Mouse (Mus musculus) liver, embryonic 13.5 days (tissue): ENCODE results near the gene Scn8a. TPM values are rescaled to one million over a fixed set of nuclear protein-coding genes. Genes with fewer than 3 reads are reported as not detected.

Experiments
- ATAC-seq: fragments of 200-750 bp; cut with Nextera tagmentation; 2 replicates; pipeline ENCODE4 v1.8.0; 2017; ENCODE audit warnings: low read depth, mild to moderate bottlenecking, moderate number of reproducible peaks, moderate library complexity
- DNase-seq: peaks from one replicate; pipeline ENCODE4 v3.0.0; 2022
- H3K27ac ChIP-seq: fragments of 300-500 bp; sonication (generic); 2 replicates; pipeline ENCODE4 v1.5.1; 2015; ENCODE audit warnings: moderate library complexity, mild to moderate bottlenecking, inconsistent platforms
- H3K27me3 ChIP-seq: fragments of 300-500 bp; sonication (generic); 2 replicates; pipeline ENCODE4 v1.6.1; 2015; ENCODE audit warnings: mild to moderate bottlenecking, inconsistent platforms
- H3K36me3 ChIP-seq: fragments of 300-500 bp; sonication (generic); 2 replicates; pipeline ENCODE4 v1.6.1; 2015; ENCODE audit warnings: mild to moderate bottlenecking, inconsistent platforms
- H3K4me1 ChIP-seq: fragments of 300-500 bp; sonication (generic); replicated peaks from 2 replicates; pipeline ENCODE4 v1.6.1; 2015; ENCODE audit warnings: inconsistent platforms
- H3K4me2 ChIP-seq: fragments of 300-500 bp; sonication (generic); 2 replicates; pipeline ENCODE4 v1.6.1; 2015; ENCODE audit warnings: inconsistent platforms, mild to moderate bottlenecking, moderate library complexity
- H3K4me3 ChIP-seq: fragments of 300-500 bp; sonication (generic); replicated peaks from 2 replicates; pipeline ENCODE4 v1.5.1; 2015; ENCODE audit warnings: mild to moderate bottlenecking, inconsistent platforms
- H3K9ac ChIP-seq: fragments of 300-500 bp; sonication (generic); 2 replicates; pipeline ENCODE4 v1.6.1; 2015; ENCODE audit warnings: mild to moderate bottlenecking, inconsistent platforms
- H3K9me3 ChIP-seq: fragments of 300-500 bp; sonication (generic); replicated peaks from 2 replicates; pipeline ENCODE4 v1.6.1; 2016; ENCODE audit warnings: inconsistent platforms
- WGBS: fragments of 180-500 bp; shearing (Covaris S2); methylation state at CpG from one replicate; pipeline ENCODE4 v1.1.7; 2015; ENCODE audit not compliant: insufficient replicate concordance; 5-methylcytosine and 5-hydroxymethylcytosine counted together
- polyA plus RNA-seq: library from polyadenylated mRNA; unstranded; fragments of >200 nt; fragmentation: Nextera tagmentation; extraction: Ambion mirVana; gene quantifications from 2 replicates; pipeline ENCODE4 v1.2.1, GENCODE M21; 2015

The Scn8a gene
- polyA plus RNA-seq, 1 experiment from 2014 or later = 0.10 TPM

DNA sequence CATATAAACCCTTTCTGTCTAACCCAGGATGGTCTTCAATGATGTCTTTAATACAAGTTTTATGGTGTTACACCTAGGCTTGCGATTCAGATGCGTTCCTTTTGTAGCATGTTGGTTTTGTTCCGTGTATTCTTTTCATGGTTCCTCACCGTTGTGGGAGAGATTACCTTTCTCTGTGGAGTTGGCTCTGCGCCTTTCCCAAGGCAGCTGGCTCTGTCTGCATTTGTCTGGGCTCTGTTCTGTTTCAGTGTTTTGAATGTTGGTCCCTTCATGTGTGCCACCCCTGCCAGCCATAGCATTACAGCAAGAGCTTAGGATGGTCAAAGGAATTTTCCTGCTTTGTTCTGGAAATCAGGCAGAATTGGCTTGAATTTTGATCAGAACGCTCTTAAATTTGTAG lies 14.8 kb downstream of the Scn8a start:
- ATAC-seq (no peak), DNase-seq (no peak)
- H3K36me3 ChIP-seq = no peaks in the 10 kb centered on the region
- no peaks in the 10 kb centered on the region for H3K9me3 ChIP-seq
- H3K4me3 ChIP-seq = no peak overlapping the region
- H3K4me2 ChIP-seq = no peak overlapping the region
- H3K27ac ChIP-seq = no peak overlapping the region
- peaks cover 8% of the 10 kb centered on the region; the same call in 1 of the 2 replicates for H3K27me3 ChIP-seq
- 71% methylated on average over 6 of the region's 6 CpGs for WGBS
- no peaks in the 10 kb centered on the region for H3K4me1 ChIP-seq
- H3K9ac ChIP-seq = no peak overlapping the region

DNA sequence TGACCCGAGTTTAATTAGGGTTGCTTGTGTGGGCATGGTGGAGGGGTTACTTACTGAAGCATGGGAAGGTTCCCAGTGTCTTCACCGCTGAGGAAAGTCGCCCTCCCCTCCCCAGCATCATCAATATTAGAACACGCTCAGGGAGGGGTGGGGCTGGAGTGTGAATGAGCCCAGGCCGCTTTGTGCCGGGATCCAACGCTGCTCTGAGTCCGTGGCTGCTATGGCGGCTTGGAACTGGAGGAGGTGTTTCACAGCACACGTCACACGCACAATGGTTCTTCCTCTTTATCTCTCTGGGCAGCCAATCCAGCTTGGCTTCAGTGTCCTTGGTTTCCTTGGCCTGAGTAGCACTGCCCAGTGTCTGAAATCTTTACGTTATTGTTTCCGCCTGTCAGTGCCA lies 22.3 kb downstream of the Scn8a start:
- 42% methylated on average over 13 of the region's 13 CpGs for WGBS
- DNase-seq (no peak), ATAC-seq (no peak)
- Histone ChIP-seq H3K4me1 (no peaks in the 10 kb centered on the region), H3K36me3 (no peaks in the 10 kb centered on the region), H3K4me3 (no peak overlapping the region), H3K27me3 (peaks cover 2% of the 10 kb centered on the region; the same call in 1 of the 2 replicates), H3K9me3 (no peaks in the 10 kb centered on the region), H3K4me2 (no peak overlapping the region), H3K9ac (no peak overlapping the region), H3K27ac (no peak overlapping the region)

- Histone ChIP-seq H3K27me3 (peaks cover 2% of the 10 kb centered on the region; the same call in 1 of the 2 replicates), H3K27ac (no peak overlapping the region)
- ATAC-seq = no peak
Measured at GRCm38 (mm10) chr15:100896502-100896901, 26.8 kb downstream of the Scn8a start.

DNA sequence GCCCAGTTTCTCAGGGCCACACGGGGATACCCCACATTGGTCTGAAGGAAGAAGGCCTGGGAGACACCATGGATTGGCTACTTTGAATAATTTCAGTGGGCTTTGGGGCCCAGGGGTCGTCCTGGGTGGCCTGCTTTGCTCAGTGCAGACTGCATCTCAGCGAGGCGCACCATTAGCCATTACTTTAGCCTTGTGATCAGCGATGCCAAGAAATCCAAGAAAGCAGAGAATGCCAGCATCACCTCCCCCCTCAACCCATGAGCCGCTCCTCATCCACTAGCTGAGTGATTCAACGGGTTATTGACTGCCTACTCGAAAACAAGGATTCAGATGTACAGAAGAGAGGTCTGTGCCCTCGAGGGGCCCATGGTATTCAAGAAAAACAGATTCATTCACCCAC lies 34.2 kb downstream of the Scn8a start:
- 66% methylated on average over 9 of the region's 9 CpGs for WGBS
- Histone ChIP-seq H3K4me2 (no peak overlapping the region), H3K27ac (no peak overlapping the region), H3K4me3 (no peak overlapping the region), H3K9ac (no peak overlapping the region), H3K4me1 (no peaks in the 10 kb centered on the region), H3K9me3 (no peaks in the 10 kb centered on the region), H3K36me3 (no peaks in the 10 kb centered on the region), H3K27me3 (0 out of 2 replicates have a peak, but pooled peaks cover 7% of the 10 kb centered on the region)
- DNase-seq (no peak), ATAC-seq (no peak)

More at GRCm38 (mm10) chr15:100896502-100896901, 26.8 kb downstream of the Scn8a start:
- H3K4me2 ChIP-seq = no peak overlapping the region
- H3K4me1 ChIP-seq = no peaks in the 10 kb centered on the region
- H3K36me3 ChIP-seq = no peaks in the 10 kb centered on the region
- H3K4me3 ChIP-seq = no peak overlapping the region
- H3K9me3 ChIP-seq = no peaks in the 10 kb centered on the region
- DNase-seq = no peak
- H3K9ac ChIP-seq = no peak overlapping the region
- 89% methylated on average over 23 of the region's 23 CpGs for WGBS

GRCm38 (mm10) chr15:100905006-100905405 lies 35.3 kb downstream of the Scn8a start:
- 2% methylated on average over 2 of the region's 2 CpGs for WGBS
- no peak overlapping the region for H3K27ac ChIP-seq
- ATAC-seq (no peak), DNase-seq (no peak)
- no peaks in the 10 kb centered on the region for H3K9me3 ChIP-seq
- H3K4me1 ChIP-seq = no peaks in the 10 kb centered on the region
- no peak overlapping the region for H3K9ac ChIP-seq
- 0 out of 2 replicates have a peak, but pooled peaks cover 7% of the 10 kb centered on the region for H3K27me3 ChIP-seq
- H3K36me3 ChIP-seq = no peaks in the 10 kb centered on the region
- no peak overlapping the region for H3K4me3 ChIP-seq
- H3K4me2 ChIP-seq = no peak overlapping the region

DNA sequence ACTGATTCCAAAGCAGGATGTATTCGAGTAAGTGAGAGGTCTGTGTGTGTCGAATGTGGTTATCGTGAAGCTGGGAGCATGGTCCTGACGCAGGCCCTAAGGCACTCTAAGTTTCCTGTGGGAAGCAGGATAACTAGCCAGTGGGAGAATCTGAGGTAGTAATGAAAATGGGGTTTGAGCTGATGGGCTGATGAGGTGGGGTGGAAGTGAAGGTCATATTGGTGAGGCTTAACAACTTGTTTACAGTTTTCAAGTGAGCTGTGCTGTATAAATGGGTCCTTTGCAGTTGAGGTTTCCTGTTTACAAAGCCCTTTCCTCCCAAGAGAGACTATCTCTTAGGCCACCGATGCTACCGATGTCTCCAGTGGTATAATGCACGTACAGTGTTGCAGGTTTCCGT lies 36.1 kb downstream of the Scn8a start:
- DNase-seq (no peak), ATAC-seq (no peak)
- Histone ChIP-seq H3K4me2 (no peak overlapping the region), H3K27ac (no peak overlapping the region), H3K4me1 (no peaks in the 10 kb centered on the region), H3K9ac (no peak overlapping the region), H3K27me3 (0 out of 2 replicates have a peak, but pooled peaks cover 7% of the 10 kb centered on the region), H3K4me3 (no peak overlapping the region), H3K36me3 (no peaks in the 10 kb centered on the region), H3K9me3 (no peaks in the 10 kb centered on the region)
- WGBS = 18% methylated on average over 8 of the region's 8 CpGs

- WGBS = 41% methylated on average over 3 of the region's 3 CpGs
- Histone ChIP-seq H3K27me3 (0 out of 2 replicates have a peak, but pooled peaks cover 7% of the 10 kb centered on the region), H3K4me1 (no peaks in the 10 kb centered on the region), H3K4me3 (no peak overlapping the region), H3K36me3 (no peaks in the 10 kb centered on the region), H3K27ac (no peak overlapping the region), H3K9me3 (no peaks in the 10 kb centered on the region), H3K9ac (no peak overlapping the region), H3K4me2 (no peak overlapping the region)
- DNase-seq (no peak), ATAC-seq (no peak)
Measured at GRCm38 (mm10) chr15:100908817-100909216, 39.2 kb downstream of the Scn8a start.

DNA sequence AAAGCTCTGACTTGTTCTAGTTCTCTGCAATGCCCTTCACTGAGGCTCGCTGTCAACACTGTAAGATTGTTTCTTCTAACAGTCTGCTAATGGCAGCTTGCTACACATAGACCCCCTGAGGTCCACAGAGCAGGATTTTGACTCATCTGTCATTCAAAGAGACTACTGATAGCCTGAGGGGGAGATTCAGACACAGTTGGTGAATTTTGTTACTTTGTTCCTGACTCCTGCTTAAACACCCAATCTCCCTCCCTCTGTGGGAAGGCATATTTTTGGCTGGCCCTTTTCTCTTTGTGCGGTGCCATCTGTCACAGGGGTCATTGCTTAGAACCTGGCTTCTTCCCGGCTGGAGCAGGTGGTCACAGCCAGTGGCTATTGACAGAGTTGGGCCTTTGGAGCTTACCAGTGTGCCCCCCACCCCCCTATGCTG lies 40.1 kb downstream of the Scn8a start:
- WGBS = 36% methylated on average over 3 of the region's 3 CpGs
- ATAC-seq = no peak
- Histone ChIP-seq H3K4me2 (no peak overlapping the region), H3K27me3 (0 out of 2 replicates have a peak, but pooled peaks cover 7% of the 10 kb centered on the region), H3K27ac (no peak overlapping the region), H3K4me3 (no peak overlapping the region), H3K9me3 (no peaks in the 10 kb centered on the region), H3K4me1 (peaks cover 2% of the 10 kb centered on the region; the same call in 1 of the 2 replicates), H3K9ac (no peak overlapping the region), H3K36me3 (no peaks in the 10 kb centered on the region)
- no peak for DNase-seq

DNA sequence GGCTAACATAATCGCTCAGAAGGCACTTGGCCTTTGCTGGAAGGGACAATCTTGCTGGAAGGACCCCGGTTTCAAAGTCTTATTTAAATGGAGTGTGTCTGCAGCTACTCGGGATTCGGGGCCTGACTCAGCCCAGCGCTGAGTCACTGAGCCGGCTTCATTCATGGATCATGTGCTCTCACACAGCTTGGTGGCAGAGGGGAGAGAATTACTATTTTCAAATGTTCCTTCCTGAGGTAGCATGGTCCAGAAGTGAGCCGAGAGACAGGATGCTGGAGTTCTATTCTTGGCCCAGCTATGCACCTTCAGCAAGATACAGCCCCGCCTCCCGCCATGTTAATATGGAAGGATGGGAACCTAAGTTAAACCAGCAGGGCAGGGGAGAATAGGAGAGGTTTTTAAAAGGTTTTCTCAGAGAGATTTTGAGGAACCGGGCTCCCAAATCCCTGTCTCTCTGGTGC lies 40.8 kb downstream of the Scn8a start:
- no peak overlapping the region for H3K9ac ChIP-seq
- H3K36me3 ChIP-seq = no peaks in the 10 kb centered on the region
- WGBS = 54% methylated on average over 10 of the region's 10 CpGs
- H3K27me3 ChIP-seq = 0 out of 2 replicates have a peak, but pooled peaks cover 7% of the 10 kb centered on the region
- no peaks in the 10 kb centered on the region for H3K9me3 ChIP-seq
- no peak overlapping the region for H3K4me2 ChIP-seq
- no peak overlapping the region for H3K27ac ChIP-seq
- no peak for ATAC-seq
- DNase-seq = no peak
- H3K4me1 ChIP-seq = peaks cover 2% of the 10 kb centered on the region; the same call in 1 of the 2 replicates
- H3K4me3 ChIP-seq = no peak overlapping the region

- Histone ChIP-seq H3K4me3 (no peak overlapping the region), H3K4me2 (no peak overlapping the region), H3K9me3 (peaks cover 9% of the 10 kb centered on the region; the same call in 1 of the 2 replicates), H3K9ac (no peak overlapping the region), H3K36me3 (no peaks in the 10 kb centered on the region), H3K27me3 (0 out of 2 replicates have a peak, but pooled peaks cover 5% of the 10 kb centered on the region), H3K27ac (no peak overlapping the region), H3K4me1 (peaks cover 2% of the 10 kb centered on the region; the same call in 1 of the 2 replicates)
- DNase-seq = no peak
- no peak for ATAC-seq
- WGBS = 57% methylated on average over 3 of the region's 3 CpGs
Measured at GRCm38 (mm10) chr15:100912676-100913266, 43.1 kb downstream of the Scn8a start.

DNA sequence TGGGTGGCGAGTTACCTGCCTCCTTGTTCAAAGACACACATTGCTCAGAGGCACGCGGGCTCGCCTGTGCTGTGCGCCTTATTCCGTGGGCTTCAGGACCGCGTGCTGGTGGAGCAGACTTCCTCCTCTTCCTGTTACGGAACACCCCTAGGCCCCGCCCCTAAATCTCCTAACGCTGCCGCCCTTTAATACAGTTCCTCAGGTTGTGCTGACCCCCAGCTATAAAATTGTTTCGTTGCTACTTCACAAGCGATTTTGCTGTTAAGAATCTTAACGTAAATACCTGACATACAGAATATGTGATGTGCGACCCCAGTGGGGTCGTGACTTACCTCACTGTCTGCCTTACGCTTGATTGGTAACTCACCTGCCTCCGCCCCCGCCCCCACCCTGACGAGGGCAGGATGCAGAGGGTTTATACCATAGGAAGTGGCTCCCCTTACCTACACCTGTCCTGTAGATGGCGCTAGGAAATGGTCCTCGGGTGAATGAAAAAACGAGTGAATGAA lies 45.1 kb downstream of the Scn8a start:
- H3K27ac ChIP-seq = no peak overlapping the region
- H3K4me3 ChIP-seq = no peak overlapping the region
- DNase-seq (no peak), ATAC-seq (no peak)
- 2% methylated on average over 24 of the region's 24 CpGs for WGBS
- peaks cover 9% of the 10 kb centered on the region; the same call in 1 of the 2 replicates for H3K9me3 ChIP-seq
- no peak overlapping the region for H3K9ac ChIP-seq
- H3K4me1 ChIP-seq = peaks cover 2% of the 10 kb centered on the region; the same call in 1 of the 2 replicates
- peak overlapping the region; percentile 42 for H3K4me2 ChIP-seq
- 0 out of 2 replicates have a peak, but pooled peaks cover 3% of the 10 kb centered on the region for H3K27me3 ChIP-seq
- H3K36me3 ChIP-seq = no peaks in the 10 kb centered on the region
